Mouse (Mus musculus): ENCODE data around the gene Gm28557. TPM values are rescaled to one million over a fixed set of nuclear protein-coding genes. Genes with fewer than 3 reads are reported as not detected.

The Gm28557 gene
- polyA plus RNA-seq, 1 experiment from 2014 or later = 2.5 TPM

DNA sequence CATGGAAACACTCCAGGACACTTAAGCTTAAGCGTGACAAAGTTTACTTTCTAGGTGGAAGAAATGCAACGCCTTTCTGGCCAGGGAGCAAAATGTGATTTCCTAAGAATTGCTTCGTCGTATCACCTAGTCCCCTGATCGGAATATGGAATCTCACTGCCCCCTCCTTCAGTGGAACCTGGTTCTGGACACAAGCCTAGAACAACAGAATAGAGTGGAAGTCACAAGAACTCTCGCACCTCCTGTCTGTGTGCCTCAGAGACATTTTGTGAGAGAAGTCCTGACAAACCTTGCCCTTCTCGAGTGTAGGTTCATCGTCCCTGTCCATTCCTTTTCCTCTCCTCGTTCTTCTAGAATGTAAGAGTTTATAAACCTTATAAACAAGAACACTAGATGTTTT, 723 bp downstream of the Gm28557 start:
- Histone ChIP-seq H3K9me3 (ENCODE audit: control insufficient read depth, low read length) (no peaks in the 10 kb centered on the region), H3K9ac (ENCODE audit: low read length) (peak overlapping the region; percentile 71), H3K27me3 (ENCODE audit: control insufficient read depth, insufficient read depth, low read length) (no peaks in the 10 kb centered on the region), H3K36me3 (ENCODE audit: control insufficient read depth, insufficient read depth, low read length) (no peaks in the 10 kb centered on the region), H3K27ac (ENCODE audit: low read depth, low read length) (no peak overlapping the region), H3K4me2 (ENCODE audit: low read depth) (peak overlapping the region; percentile 73), H3K4me3 (ENCODE audit: low read depth, low read length) (peak overlapping the region; percentile 59), H3K4me1 (ENCODE audit: control insufficient read depth, insufficient read depth, low read length) (no peaks in the 10 kb centered on the region)
- ATAC-seq (ENCODE audit: insufficient read depth, low FRiP score, low TSS enrichment) (no peak), DNase-seq (ENCODE audit: low spot score) (no peak)
- WGBS = 65% methylated on average over 9 of the region's 9 CpGs

DNA sequence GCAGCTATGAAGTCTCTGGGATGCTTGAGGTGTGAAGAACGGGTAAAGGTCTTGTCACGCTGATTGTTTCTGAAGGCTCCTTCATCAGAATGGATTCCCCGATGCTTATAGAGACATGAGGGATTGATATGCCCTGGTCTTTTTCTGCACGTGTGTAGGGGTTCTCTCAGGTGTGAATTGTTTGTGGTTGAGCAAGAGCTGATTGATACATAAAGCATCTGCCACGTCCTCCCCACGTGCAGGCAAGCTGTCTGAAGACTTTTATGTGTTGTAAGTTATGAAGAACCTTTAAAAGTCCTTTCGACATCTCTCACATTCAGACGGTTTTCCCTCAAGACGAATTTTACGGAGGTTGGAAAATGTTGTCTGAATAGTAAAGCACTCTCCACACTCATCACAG, 10.5 kb downstream of the Gm28557 start, which contains the start of gene Zfp708:
Zfp708 (minus strand) TSS at position 101 of the 400 bp plus-strand sequence.
- H3K9ac ChIP-seq (ENCODE audit: low read length) = no peak within 1 kb of the TSS
- WGBS = 89% methylated on average over 10 of the region's 10 CpGs
- no peak within 1 kb of the TSS for H3K4me3 ChIP-seq (ENCODE audit: low read depth, low read length)
- DNase-seq (ENCODE audit: low spot score) = no peak
- H3K36me3 ChIP-seq (ENCODE audit: control insufficient read depth, insufficient read depth, low read length) = no peaks in the 10 kb centered on the region
- H3K27ac ChIP-seq (ENCODE audit: low read depth, low read length) = no peak within 1 kb of the TSS
- no peaks in the 10 kb centered on the region for H3K9me3 ChIP-seq (ENCODE audit: control insufficient read depth, low read length)
- no peaks in the 10 kb centered on the region for H3K27me3 ChIP-seq (ENCODE audit: control insufficient read depth, insufficient read depth, low read length)
- H3K4me1 ChIP-seq (ENCODE audit: control insufficient read depth, insufficient read depth, low read length) = no peaks in the 10 kb centered on the region
- no peak for ATAC-seq (ENCODE audit: insufficient read depth, low FRiP score, low TSS enrichment)
- no peak within 1 kb of the TSS for H3K4me2 ChIP-seq (ENCODE audit: low read depth)

DNA sequence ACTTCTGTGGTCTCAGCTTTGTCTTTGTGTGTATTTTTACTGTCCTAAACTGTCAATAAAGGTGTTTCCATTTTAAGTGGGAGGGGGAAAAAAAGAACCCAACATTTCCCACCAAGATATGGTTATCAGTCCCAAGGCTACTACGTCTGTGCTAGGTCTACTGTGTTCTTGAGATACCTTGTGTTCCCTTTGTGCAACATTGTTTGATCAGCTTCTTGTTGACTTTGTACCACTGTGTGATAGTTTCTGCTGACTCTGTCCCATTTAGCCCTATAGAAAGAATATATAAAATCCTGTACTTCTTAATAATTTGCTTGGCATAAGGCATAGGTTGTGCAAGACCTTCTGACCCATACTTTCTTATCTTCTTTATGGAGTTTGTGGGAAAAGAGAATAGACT, 18.2 kb downstream of the Gm28557 start:
- Histone ChIP-seq H3K36me3 (ENCODE audit: control insufficient read depth, insufficient read depth, low read length) (no peaks in the 10 kb centered on the region), H3K27ac (ENCODE audit: low read depth, low read length) (no peak overlapping the region), H3K4me1 (ENCODE audit: control insufficient read depth, insufficient read depth, low read length) (no peaks in the 10 kb centered on the region), H3K9me3 (ENCODE audit: control insufficient read depth, low read length) (no peaks in the 10 kb centered on the region), H3K4me2 (ENCODE audit: low read depth) (no peak overlapping the region), H3K9ac (ENCODE audit: low read length) (no peak overlapping the region), H3K4me3 (ENCODE audit: low read depth, low read length) (no peak overlapping the region), H3K27me3 (ENCODE audit: control insufficient read depth, insufficient read depth, low read length) (no peaks in the 10 kb centered on the region)
- 97% methylated on average over 1 of the region's 1 CpGs for WGBS
- no peak for ATAC-seq (ENCODE audit: insufficient read depth, low FRiP score, low TSS enrichment)
- no peak for DNase-seq (ENCODE audit: low spot score)

DNA sequence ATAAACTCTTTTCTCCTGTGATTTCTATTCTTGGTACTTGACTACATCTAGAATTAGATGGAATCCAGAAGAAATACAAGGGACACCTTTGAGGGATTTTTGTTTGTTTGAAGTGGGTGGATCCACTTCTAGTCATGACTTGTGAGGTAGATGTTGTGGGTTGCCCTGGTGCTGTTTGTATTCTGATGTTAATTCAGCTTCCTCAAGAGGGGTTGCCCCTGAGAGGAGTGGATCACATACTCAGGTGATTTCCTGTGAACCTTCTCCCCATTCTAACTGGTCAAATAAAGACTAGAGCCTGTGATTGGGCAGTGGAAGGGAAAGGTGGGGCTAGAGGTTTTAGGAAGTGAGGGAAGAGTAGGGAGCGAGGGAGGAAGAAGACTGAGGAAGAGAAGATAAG, 26.5 kb downstream of the Gm28557 start:
- no peak overlapping the region for H3K9ac ChIP-seq (ENCODE audit: low read length)
- DNase-seq (ENCODE audit: low spot score) (no peak), ATAC-seq (ENCODE audit: insufficient read depth, low FRiP score, low TSS enrichment) (no peak)
- H3K27ac ChIP-seq (ENCODE audit: low read depth, low read length) = no peak overlapping the region
- no peak overlapping the region for H3K4me2 ChIP-seq (ENCODE audit: low read depth)
- H3K4me3 ChIP-seq (ENCODE audit: low read depth, low read length) = no peak overlapping the region
- no peaks in the 10 kb centered on the region for H3K36me3 ChIP-seq (ENCODE audit: control insufficient read depth, insufficient read depth, low read length)
- no peaks in the 10 kb centered on the region for H3K9me3 ChIP-seq (ENCODE audit: control insufficient read depth, low read length)
- H3K27me3 ChIP-seq (ENCODE audit: control insufficient read depth, insufficient read depth, low read length) = no peaks in the 10 kb centered on the region
- WGBS = 61% methylated on average over 1 of the region's 1 CpGs
- no peaks in the 10 kb centered on the region for H3K4me1 ChIP-seq (ENCODE audit: control insufficient read depth, insufficient read depth, low read length)

DNA sequence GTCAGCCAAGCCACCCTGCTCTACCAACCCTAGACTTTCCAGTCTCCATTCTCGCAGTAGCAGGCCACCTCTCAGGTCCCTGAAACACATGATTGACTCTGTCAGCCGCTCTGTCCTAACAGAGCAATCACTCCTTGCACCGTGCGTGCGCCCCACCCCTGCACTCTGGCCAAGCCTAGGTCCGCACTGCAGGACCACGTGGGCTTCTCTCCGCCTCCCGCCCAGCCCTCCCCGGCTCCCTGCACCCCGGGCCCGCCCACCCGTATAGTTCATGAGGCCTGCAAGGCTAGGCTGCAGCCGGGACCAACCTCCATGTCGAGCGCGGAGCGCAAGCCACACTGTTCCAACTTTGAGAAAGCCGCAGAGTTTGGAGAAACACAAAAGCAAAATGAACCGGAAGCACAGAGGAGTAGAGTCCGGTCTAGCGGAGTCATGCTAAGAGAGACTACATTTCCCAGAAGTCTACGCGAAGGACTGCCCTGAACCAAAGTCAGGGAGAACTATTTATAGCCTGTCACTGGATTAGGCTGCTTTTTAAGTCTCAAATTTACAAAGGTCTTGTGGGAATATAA, 27.2 kb downstream of the Gm28557 start:
- no peaks in the 10 kb centered on the region for H3K9me3 ChIP-seq (ENCODE audit: control insufficient read depth, low read length)
- H3K36me3 ChIP-seq (ENCODE audit: control insufficient read depth, insufficient read depth, low read length) = no peaks in the 10 kb centered on the region
- 1% methylated on average over 24 of the region's 24 CpGs for WGBS

DNA sequence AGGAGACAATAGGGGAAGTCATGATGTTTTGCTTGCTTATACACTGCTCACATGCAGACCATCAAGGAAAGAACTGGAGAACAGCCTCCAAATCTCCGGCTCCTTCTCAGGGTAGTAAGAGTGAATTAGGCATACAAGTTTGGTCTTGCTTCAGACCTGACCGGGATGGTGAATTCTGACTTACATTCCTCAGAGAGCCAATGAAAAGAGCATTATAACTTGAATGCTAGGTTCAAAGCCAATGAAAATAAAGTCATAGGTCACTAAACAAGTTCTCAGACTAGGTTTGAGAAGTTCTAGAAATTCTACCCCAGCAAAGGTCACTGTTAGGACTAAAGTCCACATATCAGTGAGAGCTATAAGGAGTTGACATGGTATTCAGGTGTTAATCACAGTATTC, 31.2 kb downstream of the Gm28557 start:
- Histone ChIP-seq H3K36me3 (ENCODE audit: control insufficient read depth, insufficient read depth, low read length) (peaks cover 11% of the 10 kb centered on the region), H3K4me2 (ENCODE audit: low read depth) (no peak overlapping the region), H3K27me3 (ENCODE audit: control insufficient read depth, insufficient read depth, low read length) (no peaks in the 10 kb centered on the region), H3K9ac (ENCODE audit: low read length) (no peak overlapping the region), H3K4me1 (ENCODE audit: control insufficient read depth, insufficient read depth, low read length) (no peaks in the 10 kb centered on the region), H3K4me3 (ENCODE audit: low read depth, low read length) (no peak overlapping the region), H3K9me3 (ENCODE audit: control insufficient read depth, low read length) (no peaks in the 10 kb centered on the region), H3K27ac (ENCODE audit: low read depth, low read length) (no peak overlapping the region)
- no peak for DNase-seq (ENCODE audit: low spot score)
- ATAC-seq (ENCODE audit: insufficient read depth, low FRiP score, low TSS enrichment) = no peak
- WGBS = 95% methylated on average over 2 of the region's 2 CpGs

More for the DNA sequence above, 27.2 kb downstream of the Gm28557 start:
- peak overlapping the region; percentile 67 for H3K4me2 ChIP-seq (ENCODE audit: low read depth)
- ATAC-seq (ENCODE audit: insufficient read depth, low FRiP score, low TSS enrichment) (peak; percentile 99), DNase-seq (ENCODE audit: low spot score) (peak; percentile 78)
- peak overlapping the region; percentile 63 for H3K4me3 ChIP-seq (ENCODE audit: low read depth, low read length)
- no peaks in the 10 kb centered on the region for H3K4me1 ChIP-seq (ENCODE audit: control insufficient read depth, insufficient read depth, low read length)
- H3K9ac ChIP-seq (ENCODE audit: low read length) = peak overlapping the region; percentile 62
- H3K27me3 ChIP-seq (ENCODE audit: control insufficient read depth, insufficient read depth, low read length) = no peaks in the 10 kb centered on the region
- H3K27ac ChIP-seq (ENCODE audit: low read depth, low read length) = peak overlapping the region; percentile 76

DNA sequence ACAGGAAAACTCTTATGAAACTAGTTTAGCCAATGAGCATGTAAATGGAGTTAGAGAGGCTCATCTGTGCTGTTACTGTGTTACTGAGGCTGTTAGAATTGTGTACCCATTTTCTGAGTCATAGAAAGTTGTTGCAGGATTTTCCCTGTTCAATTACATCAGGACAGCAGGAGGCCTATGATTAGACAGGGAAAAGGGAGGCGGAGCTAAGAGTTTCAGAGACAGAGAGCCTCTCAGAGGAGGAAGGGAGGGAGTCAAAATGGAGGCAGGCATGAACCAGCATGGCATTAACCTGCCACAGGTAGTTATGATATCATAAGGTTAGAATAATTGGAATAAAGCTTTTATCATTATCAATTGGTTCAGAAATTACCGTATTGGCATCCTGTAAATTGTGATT, 35.6 kb downstream of the Gm28557 start:
- DNase-seq (ENCODE audit: low spot score) (no peak), ATAC-seq (ENCODE audit: insufficient read depth, low FRiP score, low TSS enrichment) (no peak)
- Histone ChIP-seq H3K27ac (ENCODE audit: low read depth, low read length) (no peak overlapping the region), H3K4me3 (ENCODE audit: low read depth, low read length) (no peak overlapping the region), H3K4me2 (ENCODE audit: low read depth) (no peak overlapping the region), H3K27me3 (ENCODE audit: control insufficient read depth, insufficient read depth, low read length) (no peaks in the 10 kb centered on the region), H3K9ac (ENCODE audit: low read length) (no peak overlapping the region), H3K9me3 (ENCODE audit: control insufficient read depth, low read length) (peaks cover 2% of the 10 kb centered on the region; the same call in 1 of the 2 replicates), H3K36me3 (ENCODE audit: control insufficient read depth, insufficient read depth, low read length) (peaks cover 27% of the 10 kb centered on the region), H3K4me1 (ENCODE audit: control insufficient read depth, insufficient read depth, low read length) (no peaks in the 10 kb centered on the region)
- WGBS = 93% methylated on average over 2 of the region's 2 CpGs

DNA sequence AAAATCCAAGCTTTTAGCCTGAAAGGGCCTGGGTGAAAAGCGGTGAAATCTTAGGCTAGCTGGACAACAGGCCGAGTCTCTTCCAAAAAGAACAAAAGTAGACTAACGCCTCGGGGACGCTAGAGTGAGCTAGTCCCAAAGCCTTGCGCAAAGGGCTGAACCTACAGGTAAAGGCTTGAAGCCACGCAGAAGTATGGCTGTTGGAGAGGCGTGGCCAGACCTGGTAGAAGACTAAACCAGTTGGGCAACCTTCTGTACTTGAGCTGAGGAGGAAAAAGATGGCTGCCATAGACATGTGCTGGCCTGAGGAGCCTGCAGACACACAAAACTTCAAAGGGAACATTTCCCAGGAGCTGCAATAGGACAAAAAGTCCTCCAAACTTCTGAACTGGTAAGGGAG, 43.0 kb downstream of the Gm28557 start:
- 0 out of 2 replicates have a peak, but pooled peaks cover 2% of the 10 kb centered on the region for H3K9me3 ChIP-seq (ENCODE audit: control insufficient read depth, low read length)
- 85% methylated on average over 8 of the region's 8 CpGs for WGBS

DNA sequence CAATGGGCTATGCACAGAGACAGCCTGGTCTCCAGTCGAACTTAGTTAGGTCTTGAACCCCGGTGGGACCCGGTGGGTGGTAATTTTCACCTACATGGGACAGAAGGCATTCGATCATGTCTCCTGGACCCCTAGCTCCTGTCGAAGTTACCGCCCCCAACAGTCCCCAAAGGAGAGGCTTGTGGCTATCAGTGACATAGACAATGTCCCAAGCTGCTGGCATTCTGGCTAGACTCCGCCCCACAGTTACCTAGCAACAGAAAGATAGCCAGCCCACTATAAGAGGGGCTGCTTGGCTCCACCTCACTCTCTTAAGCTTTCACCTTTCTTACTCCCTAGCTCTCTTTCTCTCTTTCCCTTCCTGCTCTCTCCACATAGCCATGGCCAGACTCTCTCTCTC, 46.0 kb downstream of the Gm28557 start:
- Histone ChIP-seq H3K9me3 (ENCODE audit: control insufficient read depth, low read length) (no peaks in the 10 kb centered on the region; the same call in 1 of the 2 replicates), H3K4me2 (ENCODE audit: low read depth) (no peak overlapping the region), H3K4me1 (ENCODE audit: control insufficient read depth, insufficient read depth, low read length) (peaks cover 3% of the 10 kb centered on the region; the same call in 1 of the 2 replicates), H3K36me3 (ENCODE audit: control insufficient read depth, insufficient read depth, low read length) (no peaks in the 10 kb centered on the region; the same call in 1 of the 2 replicates), H3K27ac (ENCODE audit: low read depth, low read length) (no peak overlapping the region), H3K4me3 (ENCODE audit: low read depth, low read length) (no peak overlapping the region), H3K27me3 (ENCODE audit: control insufficient read depth, insufficient read depth, low read length) (no peaks in the 10 kb centered on the region), H3K9ac (ENCODE audit: low read length) (no peak overlapping the region)
- DNase-seq (ENCODE audit: low spot score) (no peak), ATAC-seq (ENCODE audit: insufficient read depth, low FRiP score, low TSS enrichment) (no peak)
- WGBS = 59% methylated on average over 7 of the region's 7 CpGs

More for the DNA sequence above, 43.0 kb downstream of the Gm28557 start:
- Histone ChIP-seq H3K4me3 (ENCODE audit: low read depth, low read length) (no peak overlapping the region), H3K9ac (ENCODE audit: low read length) (no peak overlapping the region), H3K36me3 (ENCODE audit: control insufficient read depth, insufficient read depth, low read length) (peaks cover 7% of the 10 kb centered on the region), H3K27me3 (ENCODE audit: control insufficient read depth, insufficient read depth, low read length) (no peaks in the 10 kb centered on the region), H3K4me2 (ENCODE audit: low read depth) (no peak overlapping the region), H3K4me1 (ENCODE audit: control insufficient read depth, insufficient read depth, low read length) (no peaks in the 10 kb centered on the region), H3K27ac (ENCODE audit: low read depth, low read length) (no peak overlapping the region)
- DNase-seq (ENCODE audit: low spot score) = no peak
- no peak for ATAC-seq (ENCODE audit: insufficient read depth, low FRiP score, low TSS enrichment)
